Mouse (Mus musculus) cerebellum, postnatal 36 days (tissue): ENCODE measurements at regions not wholly inside any gene's neighbourhood (a gene's known extent, or its start where the extent isn't known, plus 50 kb on each side); places are given as distances from the start of the nearest gene placed in this dataset.

ENCODE experiments used
- DNase-seq, 2 experiments: peaks; one replicate each; pipeline ENCODE4 v3.0.0; 2021 to 2022; ENCODE audit warnings: mixed read lengths in 2 of 2

DNA sequence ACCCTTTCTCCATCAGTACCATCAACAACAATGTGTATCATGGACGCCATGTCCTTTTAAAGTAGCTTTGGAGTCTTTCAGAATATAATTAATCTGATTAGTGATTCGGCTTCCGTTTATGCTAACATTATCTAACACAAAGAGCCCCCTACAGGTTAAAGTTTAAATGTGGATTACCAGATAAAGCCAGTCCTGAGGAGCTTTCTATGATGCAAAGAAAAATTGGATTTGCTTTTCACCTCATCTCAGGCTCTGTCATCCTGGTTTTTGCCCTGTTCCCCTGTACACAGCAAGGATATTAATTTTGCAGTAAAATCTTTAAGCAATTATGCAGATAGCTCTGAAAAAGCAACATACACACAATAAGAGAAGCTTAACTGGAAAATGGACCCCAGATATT, 412.7 kb upstream of the Tbc1d2b start:
- no peak for DNase-seq

DNA sequence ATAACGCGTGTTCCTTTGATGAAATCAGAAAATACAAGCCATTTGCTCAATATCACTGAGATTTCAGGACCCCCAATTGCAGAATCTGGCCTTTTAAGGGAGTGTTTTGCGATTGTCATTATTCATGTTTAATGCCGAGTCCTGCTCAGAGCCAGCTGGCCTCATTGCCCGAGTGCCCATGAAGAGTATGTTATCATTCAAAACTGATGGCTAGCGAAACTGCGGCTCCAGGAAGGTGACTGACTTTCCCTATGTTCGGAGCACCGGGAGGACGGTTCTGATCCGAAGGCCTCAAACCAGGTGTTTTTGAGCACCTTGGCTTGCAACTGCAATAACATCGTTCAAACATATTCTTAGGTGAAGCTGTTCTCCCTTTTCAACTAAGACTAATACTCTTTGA, 419.5 kb upstream of the Tbc1d2b start:
- DNase-seq, result peak; percentile 54 to 71

DNA sequence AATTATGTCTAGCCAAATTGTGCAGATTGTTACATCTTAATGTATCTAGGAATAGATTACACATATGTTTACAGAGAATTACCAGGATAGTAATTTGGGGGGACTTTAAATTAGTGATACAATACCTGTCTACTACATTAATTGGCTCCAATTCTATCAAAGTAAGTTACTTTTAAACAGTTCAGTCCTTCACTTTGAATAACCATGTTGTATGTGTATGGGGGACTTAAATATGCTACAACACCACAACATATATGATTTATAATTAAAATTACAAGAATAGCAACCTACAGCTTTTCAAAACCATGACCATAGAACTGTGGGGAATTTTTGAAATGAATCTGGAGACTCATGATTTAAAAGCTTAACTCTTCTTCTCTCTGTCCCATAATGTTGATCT, 420.5 kb upstream of the Tbc1d2b start:
- DNase-seq, result no peak

DNA sequence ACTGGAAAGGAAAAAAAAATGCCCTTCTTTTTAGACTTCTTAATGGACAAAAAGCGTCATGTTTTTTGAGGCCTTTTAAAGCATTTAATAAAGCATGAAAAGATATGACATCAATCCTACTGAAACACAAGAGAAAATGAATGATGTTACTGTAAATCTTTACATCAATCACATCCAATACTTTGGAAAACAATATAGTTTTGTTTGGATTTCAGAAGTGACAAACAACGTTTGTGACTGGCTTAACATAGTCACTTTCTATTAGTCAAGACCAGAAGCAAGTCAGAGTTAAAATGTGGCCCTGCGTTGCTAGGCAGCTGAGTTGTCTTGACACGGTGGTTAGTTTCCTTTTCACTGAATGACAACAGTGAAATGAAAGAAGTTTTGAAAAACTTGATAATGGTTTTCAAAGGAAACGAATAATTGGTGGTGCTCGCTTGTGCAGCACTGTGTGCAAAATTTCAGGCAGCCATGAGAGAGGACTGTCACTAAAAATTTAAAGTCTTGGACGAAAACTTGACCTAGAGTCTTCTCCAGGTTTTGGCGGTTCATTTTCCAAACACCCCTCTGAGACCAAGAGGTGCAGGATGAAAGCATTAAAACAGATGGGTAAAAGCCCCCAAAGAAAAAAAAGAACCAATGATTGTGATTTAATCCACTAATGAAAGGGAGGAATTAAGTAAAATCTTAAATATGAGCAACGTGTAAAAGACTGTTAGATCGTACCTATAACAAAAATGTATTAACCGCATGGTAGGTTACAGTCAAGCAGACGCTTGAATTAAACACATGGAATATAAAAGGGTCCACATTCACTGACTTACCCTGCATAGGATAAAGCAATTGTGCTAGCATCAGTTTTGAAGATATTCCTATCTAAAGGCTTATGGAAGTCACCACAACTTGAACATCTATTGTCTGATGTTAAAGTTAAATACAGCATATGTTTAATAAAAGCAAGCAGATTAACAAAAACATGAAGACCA, 421.4 kb upstream of the Tbc1d2b start:
- peak; percentile 16 to 59 for DNase-seq

DNA sequence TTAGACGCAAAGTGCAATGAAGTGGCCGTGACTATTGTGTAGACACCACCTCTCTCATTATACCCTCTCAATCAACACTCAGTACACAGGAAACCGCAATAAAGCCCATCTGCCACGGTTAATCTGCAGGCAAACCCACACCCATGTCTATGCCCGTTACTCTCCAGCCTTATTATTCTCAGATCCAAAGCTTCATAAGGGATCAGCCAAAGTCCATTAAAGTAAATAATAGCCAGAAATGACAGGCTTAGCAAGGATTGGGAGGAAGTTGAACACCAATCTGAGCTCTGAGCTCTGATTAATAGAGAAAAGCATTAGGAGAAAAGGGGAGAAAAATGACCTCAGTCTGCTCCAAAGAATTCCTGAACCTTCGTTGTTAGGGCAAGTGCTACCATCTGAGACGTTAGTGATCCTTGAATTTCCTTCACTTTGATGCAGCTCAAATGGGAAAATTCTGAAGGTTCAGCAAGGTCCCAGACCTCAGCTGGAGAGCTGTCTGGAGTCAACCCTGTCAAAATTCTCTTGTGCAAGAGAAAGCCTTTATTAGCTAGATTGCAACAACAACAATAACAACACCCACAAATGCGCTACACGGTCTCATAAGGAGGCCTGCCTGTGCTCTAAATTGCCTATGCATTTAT, 422.5 kb upstream of the Tbc1d2b start:
- DNase-seq, result peak; percentile 36 to 70

- peak; percentile 26 to 71 for DNase-seq
Observed at GRCm38 (mm10) chr9:90694051-90694645, 423.5 kb upstream of the Tbc1d2b start.

- peak in 1 of 2 experiments; percentile 59 for DNase-seq
Observed at GRCm38 (mm10) chr9:90695693-90696092, 425.1 kb upstream of the Tbc1d2b start.

DNA sequence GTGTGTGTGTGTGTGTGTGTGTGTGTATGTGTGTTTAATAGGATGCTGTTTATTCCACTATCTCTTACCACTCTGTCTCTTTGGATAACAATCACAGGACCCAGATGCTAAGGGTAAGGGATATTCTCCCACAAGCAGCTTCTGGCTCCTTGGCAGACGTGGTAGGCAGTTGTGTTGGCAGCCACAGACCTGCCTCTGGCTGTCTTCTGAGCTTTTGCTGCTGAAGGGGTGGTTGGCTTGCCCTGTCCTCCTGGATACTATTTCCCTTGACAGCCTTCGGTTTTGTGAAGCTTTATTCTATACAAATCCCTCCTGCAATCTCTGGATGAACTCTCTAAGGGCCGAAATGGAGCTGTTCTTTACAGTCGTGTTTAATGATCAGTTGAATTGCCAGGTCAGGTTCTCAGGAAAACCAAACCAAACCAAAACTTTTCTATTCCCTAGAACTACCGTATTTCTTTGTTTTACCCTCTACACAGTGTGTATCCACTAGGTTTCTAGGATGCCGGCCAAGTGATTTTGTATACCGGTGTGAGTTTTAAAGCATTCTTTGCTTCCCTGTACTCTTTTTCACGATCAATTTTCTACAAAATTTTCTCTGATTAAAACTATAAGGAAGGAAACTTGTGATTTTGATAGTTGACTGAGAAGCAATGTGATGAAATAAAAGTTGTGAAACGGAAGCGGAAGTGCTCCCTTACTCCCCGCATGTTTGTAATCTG, 426.8 kb upstream of the Tbc1d2b start:
- peak; percentile 38 to 69 for DNase-seq

GRCm38 (mm10) chr9:90698439-90698838, 427.8 kb upstream of the Tbc1d2b start:
- peak in 1 of 2 experiments; percentile 32 for DNase-seq

- DNase-seq, result peak; percentile 22 to 46
Observed at GRCm38 (mm10) chr9:90699064-90699463, 428.5 kb upstream of the Tbc1d2b start.

GRCm38 (mm10) chr9:90700236-90701179, 429.9 kb upstream of the Tbc1d2b start:
- peak; percentile 42 to 53 for DNase-seq

DNA sequence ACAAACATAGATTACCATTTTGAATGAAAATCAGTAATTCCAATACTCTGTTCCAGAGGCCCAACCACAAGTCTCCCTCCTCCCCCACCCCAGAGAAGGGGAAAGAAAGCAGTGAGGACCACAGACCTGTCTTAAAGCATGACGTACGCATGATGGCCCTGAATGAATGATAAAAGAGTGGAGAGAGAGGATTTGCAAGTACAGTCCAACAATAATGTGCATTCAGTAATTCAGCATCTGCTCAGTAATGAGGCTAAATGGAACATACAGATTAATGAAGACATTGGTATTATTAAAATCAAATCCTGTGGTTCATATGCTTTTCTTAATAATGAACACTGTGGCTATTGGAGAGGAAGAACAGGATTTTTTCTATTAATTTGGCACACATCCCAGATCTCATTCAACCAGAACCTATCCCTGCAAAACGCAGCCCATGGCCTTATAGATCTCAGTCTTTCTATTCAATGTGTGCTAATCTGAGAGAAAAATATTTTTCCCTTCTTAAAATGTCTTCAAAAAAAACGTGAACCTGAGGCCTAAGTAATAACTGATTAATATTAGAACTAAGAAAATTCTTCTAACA, 430.7 kb upstream of the Tbc1d2b start:
- DNase-seq, result peak in 1 of 2 experiments; percentile 19

DNA sequence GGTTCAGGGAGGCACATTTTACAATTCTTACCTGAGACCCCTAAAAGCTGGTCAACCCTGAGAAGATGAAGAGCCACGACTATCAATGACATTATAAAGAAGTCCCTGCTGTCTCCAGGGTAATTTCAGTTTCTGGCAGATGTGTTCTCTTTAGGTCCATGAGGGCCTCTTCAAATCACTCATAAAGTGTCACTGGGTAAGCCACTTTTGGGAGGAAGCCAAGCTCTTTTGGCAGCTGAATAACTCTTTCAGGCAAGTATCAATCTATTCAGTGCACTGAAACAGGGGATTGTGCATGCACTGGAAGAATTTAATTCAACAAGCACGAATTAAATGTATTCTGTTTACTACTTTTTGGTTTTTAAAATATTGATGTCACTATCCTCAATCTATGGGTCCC, 443.1 kb upstream of the Tbc1d2b start:
- no peak for DNase-seq

DNA sequence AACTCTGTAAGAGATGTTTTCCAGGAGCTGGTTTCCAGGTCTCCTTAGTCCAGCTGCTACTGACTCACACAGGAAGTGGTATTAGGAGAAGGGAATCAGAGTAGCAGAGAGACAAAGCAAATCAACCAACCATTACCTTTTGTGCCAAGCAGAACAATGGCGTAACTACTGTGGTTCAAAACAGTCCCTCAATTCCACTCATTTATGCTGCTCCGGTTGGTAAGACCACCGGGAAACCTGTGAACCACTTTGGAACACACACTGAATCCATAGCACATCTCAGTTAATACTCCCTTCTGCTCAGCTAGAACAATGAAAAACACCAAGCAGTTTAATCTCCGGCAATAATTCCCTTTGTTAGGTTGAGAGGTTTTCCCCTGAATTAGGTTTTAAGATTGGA, 460.8 kb upstream of the Tbc1d2b start:
- no peak for DNase-seq

DNA sequence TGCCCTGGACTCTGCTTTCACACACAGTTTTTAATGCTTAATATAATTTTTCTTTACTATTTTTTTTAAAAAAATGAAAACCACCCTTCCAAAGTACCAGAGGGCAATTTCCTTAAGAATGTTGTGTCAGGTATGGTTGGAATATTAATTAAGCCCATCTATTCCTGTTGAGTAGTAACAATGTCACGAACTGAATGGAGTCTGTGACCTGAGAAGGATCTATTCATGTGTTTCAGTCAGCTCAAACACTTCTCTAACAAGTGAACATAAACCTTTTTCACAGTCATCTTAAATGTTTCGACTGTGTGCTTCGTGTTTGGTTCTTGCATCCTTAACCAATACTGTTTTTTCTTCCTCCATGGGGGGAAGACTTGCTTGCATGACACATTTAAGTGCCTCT, 486.6 kb upstream of the Tbc1d2b start:
- no peak for DNase-seq

GRCm38 (mm10) chr9:90774296-90774695, 503.7 kb upstream of the Tbc1d2b start:
- no peak for DNase-seq

DNA sequence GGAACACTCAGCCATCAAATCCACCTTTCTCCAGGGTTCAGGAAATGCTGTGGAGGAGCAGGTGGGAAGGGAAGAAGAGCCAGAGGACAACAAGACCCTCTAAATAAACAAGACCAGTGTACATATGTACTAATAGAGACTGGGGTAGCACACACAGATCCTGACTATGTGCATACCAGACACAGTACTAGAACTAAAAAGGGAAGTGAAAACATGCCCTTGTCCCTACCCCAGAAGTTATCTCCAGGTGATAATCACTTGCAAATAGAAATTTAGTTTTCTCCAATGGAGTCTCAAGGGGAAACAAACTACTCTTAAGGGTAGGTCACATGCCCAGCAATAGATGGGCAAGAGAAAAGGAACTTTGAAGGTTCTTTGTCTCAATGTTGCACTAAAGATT, 518.9 kb upstream of the Tbc1d2b start:
- no peak for DNase-seq

DNA sequence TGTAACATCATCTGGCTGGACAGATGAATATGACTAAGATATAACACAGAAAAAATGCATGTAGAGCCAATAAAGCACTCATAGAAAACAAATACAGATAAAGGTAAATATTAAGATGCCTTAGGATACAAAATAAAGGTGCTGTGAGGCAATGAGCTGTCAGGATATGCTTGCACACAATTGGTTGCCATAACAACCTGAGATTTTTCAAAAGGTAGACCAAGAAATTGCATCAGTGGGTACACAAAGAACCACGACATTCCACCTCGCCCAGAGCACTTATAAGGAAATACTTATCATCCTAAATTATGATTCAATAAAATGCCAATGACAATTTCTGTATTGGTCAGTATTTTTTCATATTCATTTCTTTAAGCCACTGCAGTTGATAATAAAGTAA, 521.3 kb upstream of the Tbc1d2b start:
- DNase-seq, result no peak

- DNase-seq, result no peak
Observed at GRCm38 (mm10) chr9:90816844-90817243, 545.4 kb upstream of the Zic4 start.

DNA sequence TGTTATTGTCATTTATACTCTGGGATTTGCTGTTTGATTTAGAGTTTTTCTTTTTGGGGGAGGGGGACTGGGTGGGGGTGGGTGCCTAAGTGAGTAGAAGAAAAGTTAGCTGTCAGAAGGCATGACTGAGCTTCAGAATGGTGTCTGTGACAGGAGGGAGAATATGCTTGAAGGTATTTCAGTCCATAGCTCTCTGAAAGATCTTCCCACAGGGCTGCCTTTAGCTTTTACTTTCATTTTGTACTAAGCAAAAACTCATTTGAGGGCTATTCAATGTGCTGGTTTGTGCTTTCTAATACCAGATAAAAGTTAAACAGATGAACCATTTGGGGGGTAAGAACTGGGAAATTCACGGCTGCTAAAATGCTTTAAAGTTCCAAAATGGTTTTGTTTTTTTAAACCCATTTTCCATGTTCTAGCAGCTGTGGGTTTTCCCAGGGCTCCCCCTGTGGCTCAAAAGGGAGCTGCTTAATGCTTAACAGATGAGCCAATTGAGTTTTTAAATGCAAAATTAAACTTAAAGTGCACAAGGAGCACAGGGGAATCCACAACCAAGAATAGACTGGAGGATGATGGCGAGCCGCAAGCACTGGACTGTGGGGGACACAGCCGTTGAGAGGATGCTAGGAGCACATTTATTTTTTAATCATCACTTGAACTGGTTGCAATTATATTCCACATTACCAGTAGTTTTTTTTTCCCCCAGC, 538.5 kb upstream of the Zic4 start:
- no peak for DNase-seq

DNA sequence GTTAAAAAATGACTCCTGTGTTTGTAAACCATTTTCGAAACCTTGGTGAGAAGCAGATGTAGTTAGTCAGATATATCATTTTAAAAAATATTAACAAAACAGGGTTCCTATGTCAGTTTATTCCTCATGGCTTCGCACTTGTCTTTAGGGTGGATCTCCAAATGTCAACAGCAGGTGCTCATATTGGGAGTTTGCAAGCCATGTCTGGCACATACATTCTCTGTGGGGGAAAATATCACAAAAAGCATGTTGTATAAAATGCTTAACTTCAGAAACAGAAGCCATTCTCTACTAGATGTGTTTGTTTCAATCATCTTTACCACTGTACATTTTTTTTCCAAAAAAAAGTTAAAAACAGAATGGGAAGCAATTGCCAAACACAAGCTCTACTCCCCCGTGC, 534.7 kb upstream of the Zic4 start:
- no peak for DNase-seq
